Mouse (Mus musculus): Measurements from ENCODE around the gene Arhgef2. TPM values are rescaled to one million over a fixed set of nuclear protein-coding genes. Genes with fewer than 3 reads are reported as not detected.

Arhgef2 gene
- polyA plus RNA-seq, 1 experiment from 2014 or later: 91.6 TPM

- Histone ChIP-seq H3K4me3 (no peak overlapping the region), H3K27me3 (no peaks in the 10 kb centered on the region), H3K4me2 (no peak overlapping the region), H3K9ac (no peak overlapping the region), H3K9me3 (no peaks in the 10 kb centered on the region), H3K27ac (no peak overlapping the region), H3K4me1 (peaks cover 22% of the 10 kb centered on the region), H3K36me3 (no peaks in the 10 kb centered on the region)
- ATAC-seq (ENCODE audit: insufficient number of reproducible peaks, insufficient read depth, low FRiP score, low TSS enrichment, low read depth): no peak
- 68% methylated on average over 8 of the region's 8 CpGs for WGBS
Observed at GRCm38 (mm10) chr3:88614418-88614817, 8.7 kb downstream of the Arhgef2 start.

- Histone ChIP-seq H3K9ac (peak overlapping the region; percentile 27; the same call in 1 of the 2 replicates), H3K4me1 (peaks cover 28% of the 10 kb centered on the region), H3K4me3 (no peak overlapping the region), H3K4me2 (peak overlapping the region; percentile 39; the same call in 1 of the 2 replicates), H3K27me3 (no peaks in the 10 kb centered on the region), H3K36me3 (no peaks in the 10 kb centered on the region), H3K27ac (peak overlapping the region; percentile 68), H3K9me3 (no peaks in the 10 kb centered on the region)
- 51% methylated on average over 5 of the region's 5 CpGs for WGBS
- peak; percentile 52; the same call in 1 of the 2 replicates for ATAC-seq (ENCODE audit: insufficient number of reproducible peaks, insufficient read depth, low FRiP score, low TSS enrichment, low read depth)
Observed at GRCm38 (mm10) chr3:88615117-88615516, 9.4 kb downstream of the Arhgef2 start.

- Histone ChIP-seq H3K27ac (peak overlapping the region; percentile 68), H3K9me3 (no peaks in the 10 kb centered on the region), H3K9ac (peak overlapping the region; percentile 52; the same call in 1 of the 2 replicates), H3K27me3 (no peaks in the 10 kb centered on the region), H3K4me1 (peaks cover 35% of the 10 kb centered on the region), H3K4me3 (peak overlapping the region; percentile 10), H3K4me2 (peak overlapping the region; percentile 39), H3K36me3 (no peaks in the 10 kb centered on the region)
- ATAC-seq (ENCODE audit: insufficient number of reproducible peaks, insufficient read depth, low FRiP score, low TSS enrichment, low read depth): no peak
- 34% methylated on average over 9 of the region's 9 CpGs for WGBS
Observed at GRCm38 (mm10) chr3:88615902-88616391, 10.2 kb downstream of the Arhgef2 start.

GRCm38 (mm10) chr3:88616951-88617500 lies 11.3 kb downstream of the Arhgef2 start:
- H3K9me3 ChIP-seq: no peaks in the 10 kb centered on the region
- peak overlapping the region; percentile 39 for H3K4me2 ChIP-seq
- peaks cover 35% of the 10 kb centered on the region for H3K4me1 ChIP-seq
- H3K9ac ChIP-seq: peak overlapping the region; percentile 52; the same call in 1 of the 2 replicates
- H3K4me3 ChIP-seq: 0 out of 2 replicates have a peak overlapping the region, but pooled peaks have one; percentile 10
- no peak overlapping the region for H3K27ac ChIP-seq
- no peaks in the 10 kb centered on the region for H3K27me3 ChIP-seq
- H3K36me3 ChIP-seq: no peaks in the 10 kb centered on the region
- ATAC-seq (ENCODE audit: insufficient number of reproducible peaks, insufficient read depth, low FRiP score, low TSS enrichment, low read depth): no peak
- 69% methylated on average over 3 of the region's 3 CpGs for WGBS

GRCm38 (mm10) chr3:88618074-88618871 lies 12.5 kb downstream of the Arhgef2 start:
- no peaks in the 10 kb centered on the region for H3K36me3 ChIP-seq
- H3K4me2 ChIP-seq: no peak overlapping the region
- ATAC-seq (ENCODE audit: insufficient number of reproducible peaks, insufficient read depth, low FRiP score, low TSS enrichment, low read depth): no peak
- H3K9me3 ChIP-seq: no peaks in the 10 kb centered on the region
- 77% methylated on average over 8 of the region's 8 CpGs for WGBS
- no peaks in the 10 kb centered on the region for H3K27me3 ChIP-seq
- no peak overlapping the region for H3K27ac ChIP-seq
- H3K9ac ChIP-seq: no peak overlapping the region
- H3K4me1 ChIP-seq: peaks cover 38% of the 10 kb centered on the region
- no peak overlapping the region for H3K4me3 ChIP-seq

- no peaks in the 10 kb centered on the region for H3K36me3 ChIP-seq
- no peak for ATAC-seq (ENCODE audit: insufficient number of reproducible peaks, insufficient read depth, low FRiP score, low TSS enrichment, low read depth)
- peaks cover 50% of the 10 kb centered on the region for H3K4me1 ChIP-seq
- H3K4me3 ChIP-seq: 0 out of 2 replicates have a peak overlapping the region, but pooled peaks have one; percentile 96
- no peaks in the 10 kb centered on the region for H3K27me3 ChIP-seq
- no peak overlapping the region for H3K9ac ChIP-seq
- H3K27ac ChIP-seq: peak overlapping the region; percentile 98; the same call in 1 of the 2 replicates
- H3K4me2 ChIP-seq: peak overlapping the region; percentile 16; the same call in 1 of the 2 replicates
- 52% methylated on average over 9 of the region's 9 CpGs for WGBS
- no peaks in the 10 kb centered on the region for H3K9me3 ChIP-seq
Observed at GRCm38 (mm10) chr3:88619113-88620097, 13.6 kb downstream of the Arhgef2 start.

GRCm38 (mm10) chr3:88620146-88620991 lies 14.6 kb downstream of the Arhgef2 start:
- ATAC-seq (ENCODE audit: insufficient number of reproducible peaks, insufficient read depth, low FRiP score, low TSS enrichment, low read depth): no peak
- H3K4me2 ChIP-seq: peak overlapping the region; percentile 91
- no peaks in the 10 kb centered on the region for H3K9me3 ChIP-seq
- no peaks in the 10 kb centered on the region for H3K27me3 ChIP-seq
- H3K9ac ChIP-seq: peak overlapping the region; percentile 97
- 9% methylated on average over 15 of the region's 15 CpGs for WGBS
- peak overlapping the region; percentile 98 for H3K27ac ChIP-seq
- peaks cover 6% of the 10 kb centered on the region; the same call in 1 of the 2 replicates for H3K36me3 ChIP-seq
- peak overlapping the region; percentile 96 for H3K4me3 ChIP-seq
- peaks cover 54% of the 10 kb centered on the region for H3K4me1 ChIP-seq

- Histone ChIP-seq H3K4me2 (peak overlapping the region; percentile 91), H3K27me3 (no peaks in the 10 kb centered on the region), H3K9ac (peak overlapping the region; percentile 97), H3K9me3 (no peaks in the 10 kb centered on the region), H3K36me3 (peaks cover 12% of the 10 kb centered on the region; the same call in 1 of the 2 replicates), H3K4me3 (peak overlapping the region; percentile 96), H3K4me1 (peaks cover 52% of the 10 kb centered on the region), H3K27ac (peak overlapping the region; percentile 98)
- peak; percentile 41 for ATAC-seq (ENCODE audit: insufficient number of reproducible peaks, insufficient read depth, low FRiP score, low TSS enrichment, low read depth)
- under 1% methylated on average over 63 of the region's 64 CpGs for WGBS
Observed at GRCm38 (mm10) chr3:88620992-88621536, 15.3 kb downstream of the Arhgef2 start.

GRCm38 (mm10) chr3:88621537-88622112 lies 15.9 kb downstream of the Arhgef2 start:
- 0% methylated on average over 36 of the region's 36 CpGs for WGBS
- Histone ChIP-seq H3K9me3 (no peaks in the 10 kb centered on the region), H3K36me3 (peaks cover 17% of the 10 kb centered on the region), H3K9ac (peak overlapping the region; percentile 97), H3K4me3 (peak overlapping the region; percentile 96), H3K4me2 (peak overlapping the region; percentile 91), H3K27me3 (no peaks in the 10 kb centered on the region), H3K4me1 (peaks cover 52% of the 10 kb centered on the region), H3K27ac (peak overlapping the region; percentile 98)
- no peak; the same call in none of the 2 replicates for ATAC-seq (ENCODE audit: insufficient number of reproducible peaks, insufficient read depth, low FRiP score, low TSS enrichment, low read depth)
